Mouse (Mus musculus): ENCODE measurements around the gene Gstm6.
"Not testable (repeated sequence)": the region's sequence is repeated elsewhere in the genome, so short reads cannot be mapped to it uniquely, and the experiment has no call there.

The Gstm6 gene

DNA sequence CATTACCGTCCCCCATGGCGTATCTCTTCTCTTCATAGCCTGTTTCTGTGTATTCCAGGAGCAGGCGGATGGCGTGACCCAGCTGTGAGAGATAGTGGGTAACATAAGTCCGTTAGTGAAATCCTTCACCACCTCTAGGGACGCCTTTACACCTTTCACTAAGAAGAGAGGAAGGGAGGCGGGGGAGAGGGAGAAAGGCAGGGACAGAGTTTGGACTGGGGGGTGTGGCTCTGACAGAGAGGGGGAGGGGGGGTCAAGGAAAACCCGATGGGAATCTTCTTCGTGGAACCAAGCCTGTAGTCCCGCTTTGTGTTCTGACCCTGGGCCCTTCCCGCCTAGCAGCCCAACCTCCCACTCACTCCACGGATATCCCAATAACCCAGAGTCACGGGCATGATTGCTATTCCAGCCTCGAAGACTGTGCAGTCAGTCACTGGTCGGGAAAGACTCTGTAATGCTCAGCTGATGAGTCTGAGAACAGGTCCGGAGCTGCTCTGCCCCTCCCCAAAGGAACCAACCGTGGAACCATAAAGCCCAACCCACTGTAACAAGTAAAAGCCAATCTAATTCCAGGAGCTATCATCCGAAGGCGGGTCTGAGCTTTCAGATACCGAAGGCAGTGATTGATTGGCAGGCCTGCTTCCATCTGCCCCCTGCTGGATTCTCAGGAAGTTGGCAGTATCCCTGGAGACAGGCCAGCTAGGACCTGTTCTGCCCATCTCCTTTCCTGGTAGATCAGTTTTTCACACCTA is at the start of gene Gstm6:
Gene Gstm6, minus strand, starts transcription at position 511 of the 752 bp plus-strand sequence.
- DNase-seq = peak; percentile 40

DNA sequence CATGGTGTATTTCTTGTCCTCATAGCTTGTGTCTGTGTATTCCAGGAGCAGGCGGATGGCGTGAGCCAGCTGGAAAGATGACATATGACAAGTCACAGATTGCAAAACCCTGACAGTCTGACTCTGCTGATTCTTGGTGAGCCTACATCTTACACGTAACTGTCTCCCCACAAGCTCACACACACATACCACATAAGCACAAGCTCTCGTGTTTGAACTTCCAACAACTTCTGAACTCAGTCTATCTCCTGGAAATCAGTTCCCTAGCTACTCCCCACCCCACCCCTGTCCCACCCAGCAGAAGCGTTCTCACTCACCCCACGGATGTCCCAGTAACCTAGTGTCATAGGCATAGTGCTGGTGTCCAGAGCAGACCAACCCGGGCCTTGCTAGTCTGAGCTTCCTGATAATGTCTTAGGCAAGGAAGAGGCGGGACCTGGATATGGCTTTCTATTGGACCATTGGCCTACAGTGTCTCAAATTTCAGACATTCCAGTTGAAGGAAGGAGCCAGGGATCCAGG is 42.6 kb upstream of the Gstm6 start, which contains the start of gene Gstm2:
Gene Gstm2, minus strand, starts transcription at position 413 of the 522 bp plus-strand sequence.
- DNase-seq = no peak

GRCm38 (mm10) chr3:107985141-107985540 is 41.6 kb upstream of the Gstm6 start:
- DNase-seq = not testable (repeated sequence)

GRCm38 (mm10) chr3:107984471-107984870 is 40.9 kb upstream of the Gstm6 start:
- DNase-seq = no peak

DNA sequence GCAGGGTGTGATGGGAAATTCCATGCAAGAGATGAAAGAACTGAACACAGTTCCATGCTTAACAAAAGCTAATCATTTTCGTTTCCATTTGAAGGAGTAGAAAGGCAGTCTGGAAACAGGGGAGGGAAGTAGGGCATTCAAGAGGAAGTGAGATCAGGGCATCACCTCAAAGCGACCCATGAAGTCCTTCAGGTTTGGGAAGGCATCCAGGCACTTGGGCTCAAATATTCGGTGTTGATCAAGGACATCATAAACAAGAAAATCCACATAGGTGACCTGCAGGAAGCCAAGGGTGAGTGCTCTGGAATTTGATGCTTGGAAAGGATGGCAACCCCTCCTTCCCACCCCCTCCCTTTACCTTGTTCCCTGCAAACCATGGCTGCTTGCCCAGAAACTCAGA is 40.2 kb upstream of the Gstm6 start:
- DNase-seq = no peak

DNA sequence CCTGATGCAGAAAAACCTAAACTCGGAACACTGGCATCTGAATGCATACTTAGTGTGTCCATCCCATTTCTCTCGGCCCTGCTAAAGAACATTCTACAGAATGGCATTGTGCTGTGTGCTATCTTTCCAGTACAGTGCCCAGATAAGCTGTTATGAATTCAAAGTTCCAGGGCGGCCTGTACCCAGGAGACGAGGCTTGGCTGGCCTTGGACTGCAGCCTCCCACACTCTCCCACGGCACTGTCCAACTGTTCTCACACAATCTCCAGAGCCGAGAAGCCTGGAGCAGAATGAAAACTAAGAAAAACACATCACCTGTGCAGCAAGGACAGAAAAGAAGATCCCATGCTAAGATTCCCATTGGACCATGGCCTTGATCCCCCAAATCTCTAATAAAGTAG is 39.2 kb upstream of the Gstm6 start:
- DNase-seq = no peak

DNA sequence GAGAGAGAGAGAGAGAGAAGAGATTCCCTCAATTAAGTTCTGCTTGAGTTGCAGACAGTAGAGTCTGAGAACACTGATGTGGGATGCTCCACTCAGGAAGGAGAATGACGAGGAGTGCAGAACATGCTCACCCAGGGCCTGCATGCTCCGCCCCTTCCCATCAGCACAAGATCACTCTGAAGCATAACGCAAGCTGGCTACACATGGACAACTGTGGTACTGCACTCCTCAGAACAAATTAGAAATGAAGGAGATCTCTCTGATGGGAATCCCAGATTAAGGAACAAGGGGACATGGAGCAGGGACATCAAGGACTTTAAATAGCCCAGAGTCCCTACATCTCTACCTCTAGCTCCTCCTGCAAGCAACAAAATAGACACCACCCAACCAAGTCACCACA is 37.7 kb upstream of the Gstm6 start:
- DNase-seq = no peak

- no peak for DNase-seq
Measured at GRCm38 (mm10) chr3:107977691-107978090, 34.1 kb upstream of the Gstm6 start.

DNA sequence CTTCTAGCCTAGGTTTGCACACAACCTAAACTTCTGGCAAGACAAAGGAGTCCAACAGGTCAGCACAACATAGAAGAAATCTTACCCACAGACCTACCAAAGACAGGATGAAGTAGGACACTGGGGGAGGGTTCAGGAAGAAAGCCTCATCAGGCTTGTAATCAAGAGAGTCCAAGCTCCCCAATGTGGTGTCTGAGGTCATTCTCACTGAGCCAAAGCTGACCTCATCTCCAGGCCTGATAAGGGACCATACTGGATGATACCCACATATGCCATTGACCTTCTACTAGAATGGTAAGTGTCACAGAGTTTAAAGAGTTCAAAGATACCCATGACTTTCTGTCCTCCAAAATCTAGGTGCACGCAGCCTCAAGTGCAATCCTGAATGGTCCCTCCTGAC is 30.7 kb upstream of the Gstm6 start:
- no peak for DNase-seq

- DNase-seq = no peak
Measured at GRCm38 (mm10) chr3:107972070-107972469, 28.5 kb upstream of the Gstm6 start.

GRCm38 (mm10) chr3:107971101-107971500 is 27.6 kb upstream of the Gstm6 start:
- not testable (repeated sequence) for DNase-seq

DNA sequence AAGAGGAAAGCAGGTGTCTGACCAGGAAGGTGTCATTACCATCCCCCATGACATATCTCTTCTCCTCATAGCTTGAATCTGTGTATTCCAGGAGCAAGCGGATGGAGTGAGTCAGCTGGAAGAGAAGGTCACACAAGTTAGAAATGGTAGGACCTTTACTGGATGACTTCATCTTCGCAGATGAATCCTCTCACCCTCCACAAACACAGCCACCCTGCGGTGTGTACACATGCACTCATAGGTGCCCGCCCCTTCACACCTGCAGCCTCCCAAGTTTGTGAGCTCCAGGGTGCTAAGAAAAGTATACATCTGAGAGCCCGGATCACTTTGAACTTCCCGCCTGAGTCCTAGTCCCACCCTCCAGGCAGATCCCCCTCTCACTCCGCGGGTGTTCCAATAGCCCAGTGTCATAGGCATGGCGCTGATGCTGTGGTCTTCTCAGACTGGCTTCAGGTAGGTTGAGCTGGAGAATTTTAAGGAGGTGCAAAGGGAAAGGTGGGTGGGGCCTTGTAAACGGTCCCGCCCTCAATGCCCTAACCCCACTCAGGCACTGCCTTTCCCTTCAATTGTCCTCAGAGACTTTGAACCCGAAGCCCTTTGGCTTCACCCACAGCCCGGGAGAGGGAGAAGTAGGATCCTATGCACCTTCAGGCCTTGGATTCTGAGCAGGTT is 25.3 kb upstream of the Gstm6 start, which contains the start of gene Gstm3:
Gene Gstm3, minus strand, starts transcription at position 560 of the 672 bp plus-strand sequence.
- DNase-seq = no peak

DNA sequence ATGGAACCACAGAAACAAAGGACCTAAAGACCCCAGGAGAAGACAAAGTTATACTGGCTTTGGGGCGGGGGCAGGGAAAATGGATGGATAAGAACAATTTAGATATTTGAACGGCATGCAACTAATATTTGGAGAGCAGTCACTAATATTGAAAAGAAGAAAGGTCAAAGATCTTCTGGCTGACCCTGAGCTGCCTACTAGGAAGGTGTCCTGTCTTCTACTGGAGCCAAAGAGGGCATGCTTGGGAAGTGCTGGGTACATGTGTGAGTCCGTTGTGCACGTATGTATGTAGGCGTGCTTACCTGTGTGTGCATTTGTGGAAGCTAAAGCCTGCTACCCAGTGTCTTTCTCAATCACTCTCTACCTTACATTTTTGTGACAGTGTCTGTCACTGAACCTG is 23.1 kb upstream of the Gstm6 start:
- no peak for DNase-seq

DNA sequence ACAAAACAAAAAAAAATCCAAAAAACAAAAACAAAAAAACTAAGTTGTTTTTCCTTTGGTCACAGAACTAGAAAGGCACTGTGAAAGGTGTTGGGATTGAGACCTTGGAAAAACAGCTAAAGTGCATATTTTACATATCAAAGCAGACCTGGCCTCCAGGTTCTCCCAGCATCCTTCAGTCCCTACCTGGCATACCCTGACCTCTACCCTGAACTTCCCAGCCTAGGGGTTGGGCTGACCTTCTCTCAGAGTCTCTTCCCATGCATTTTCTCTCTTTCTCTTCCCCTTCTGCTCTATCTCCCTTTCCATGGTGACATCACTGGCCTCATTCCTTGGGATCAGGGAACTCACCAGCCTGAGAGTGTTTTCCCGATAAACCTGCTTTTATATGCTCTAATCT is 22.0 kb upstream of the Gstm6 start:
- no peak for DNase-seq

DNA sequence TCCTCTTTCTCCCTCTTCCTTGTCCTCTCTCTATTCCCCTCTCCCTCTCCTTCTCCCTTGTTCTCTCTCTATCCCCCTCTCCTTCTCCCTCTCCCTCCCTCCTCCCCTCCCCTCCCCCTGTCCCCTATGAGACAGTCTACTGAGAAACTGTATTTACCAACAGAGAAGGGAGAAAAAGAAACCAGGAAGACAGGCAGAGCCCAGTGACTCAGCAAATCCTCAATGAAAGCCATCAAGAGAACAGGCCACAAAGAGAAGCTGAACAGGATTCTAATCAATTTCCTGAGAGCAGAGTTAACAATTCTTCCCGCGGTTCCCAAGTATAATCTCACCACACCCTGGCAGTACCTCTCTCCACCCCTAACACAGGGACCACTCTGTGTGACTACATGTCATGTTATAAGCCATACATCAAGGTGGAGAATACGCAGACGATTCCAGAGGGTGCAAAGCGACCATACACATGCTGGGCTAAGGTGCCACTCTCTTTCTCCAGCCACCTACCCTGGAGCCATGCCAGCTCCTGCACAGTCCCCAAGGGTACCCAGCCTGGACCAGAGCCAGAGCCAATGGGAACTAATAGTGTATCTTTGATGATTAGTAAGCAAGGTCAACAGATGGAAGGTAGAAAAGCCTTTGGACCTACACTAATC is 21.2 kb upstream of the Gstm6 start:
- no peak for DNase-seq

DNA sequence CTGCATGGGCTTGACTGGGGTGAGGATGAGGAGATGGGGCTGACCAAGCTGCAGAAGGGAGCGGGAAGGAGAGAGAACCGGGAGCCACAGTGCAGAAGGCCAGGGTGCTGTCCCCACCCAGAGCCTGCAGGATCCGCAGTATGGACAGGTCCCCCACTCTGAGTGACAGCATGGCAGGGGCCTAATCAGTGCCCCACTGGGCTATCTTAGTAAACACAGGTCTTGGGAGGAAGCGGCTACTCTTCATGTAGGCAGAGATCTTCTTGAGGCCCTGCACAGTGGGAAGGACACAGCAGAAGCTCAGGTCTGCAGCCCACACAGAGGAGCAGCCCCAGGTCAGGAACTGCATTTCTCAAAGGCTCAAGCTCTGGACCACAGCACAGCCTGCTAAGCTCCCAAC is 20.5 kb upstream of the Gstm6 start:
- no peak for DNase-seq

DNA sequence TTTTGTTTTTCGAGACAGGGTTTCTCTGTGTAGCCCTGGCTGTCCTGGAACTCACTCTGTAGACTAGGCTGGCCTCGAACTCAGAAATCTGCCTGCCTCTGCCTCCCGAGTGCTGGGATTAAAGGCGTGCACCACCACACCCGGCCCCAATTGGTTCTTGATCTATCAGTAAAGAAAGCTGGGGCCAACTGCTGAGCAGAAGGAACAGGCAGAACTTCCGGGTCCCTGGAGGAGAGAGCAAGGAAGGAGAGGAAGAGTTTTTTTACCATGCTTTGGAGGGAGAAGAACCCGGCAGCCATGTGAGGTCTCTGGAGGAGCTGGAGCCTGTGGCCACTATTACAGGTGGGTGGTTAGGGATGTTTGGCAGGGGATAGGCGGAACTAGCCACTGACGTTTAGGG is 11.7 kb upstream of the Gstm6 start:
- DNase-seq = not testable (repeated sequence)

GRCm38 (mm10) chr3:107953906-107954305 is 10.4 kb upstream of the Gstm6 start:
- no peak for DNase-seq

GRCm38 (mm10) chr3:107953328-107953755 is 9.8 kb upstream of the Gstm6 start:
- peak; percentile 47 for DNase-seq

DNA sequence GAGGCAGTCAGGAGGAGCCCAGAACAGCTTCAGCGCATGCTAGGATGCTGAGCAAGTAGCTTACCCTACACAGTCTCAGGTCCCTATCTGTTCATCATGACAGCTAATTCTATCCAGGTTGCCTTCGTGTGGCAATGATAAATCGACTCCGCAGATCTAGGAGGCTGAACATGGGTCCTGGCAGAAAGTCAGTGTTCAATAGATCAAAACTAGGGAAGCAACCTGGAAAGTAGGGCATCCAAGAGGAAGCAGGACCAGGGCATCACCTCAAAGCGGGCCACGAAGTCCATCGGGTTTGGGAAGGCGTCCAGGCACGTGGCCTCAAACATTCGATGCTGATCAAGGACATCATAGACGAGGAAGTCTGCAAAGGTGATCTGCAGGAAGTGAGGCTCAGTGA is 7.0 kb upstream of the Gstm6 start:
- no peak for DNase-seq

- DNase-seq = not testable (repeated sequence)
Measured at GRCm38 (mm10) chr3:107949461-107949860, 5.9 kb upstream of the Gstm6 start.

DNA sequence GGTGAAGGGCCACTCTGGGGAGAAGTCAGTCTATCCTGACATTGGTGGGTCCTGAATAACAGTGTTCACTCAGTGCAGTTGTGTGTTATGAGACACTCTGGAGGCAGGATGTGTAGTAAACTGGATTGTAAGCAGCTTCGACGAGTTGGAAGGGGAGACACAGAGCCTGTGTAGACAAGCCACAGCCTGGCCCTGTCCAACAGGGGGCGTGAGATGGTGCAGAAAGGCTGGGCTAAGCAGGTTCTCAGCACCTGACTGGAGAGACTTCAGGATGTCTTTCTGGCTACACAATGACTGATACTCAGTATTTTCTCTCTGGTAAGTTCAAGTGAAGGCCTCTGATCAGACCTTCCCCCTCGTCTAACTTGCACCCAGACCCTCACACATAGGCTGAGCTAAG is 2.2 kb upstream of the Gstm6 start:
- DNase-seq = no peak

- no peak for DNase-seq
Measured at GRCm38 (mm10) chr3:107941261-107941660, 2.3 kb downstream of the Gstm6 start.

- no peak for DNase-seq
Measured at GRCm38 (mm10) chr3:107940524-107940923, 3.0 kb downstream of the Gstm6 start.

All from right cerebral cortex, adult 18-20 months (tissue).